Mouse (Mus musculus) spleen, postnatal 0 days (tissue): Measurements from ENCODE around the gene Gm21783. TPM values are rescaled to one million over a fixed set of nuclear protein-coding genes. Genes with fewer than 3 reads are reported as not detected.

Experiments
- polyA plus RNA-seq: library from polyadenylated mRNA; unstranded; fragments of >200 nt; fragmentation: Nextera tagmentation; extraction: Ambion mirVana; gene quantifications from 2 replicates; pipeline ENCODE4 v1.2.1, GENCODE M21; 2015

Gm21783 gene
- polyA plus RNA-seq, result not detected in 2 replicates

DNA sequence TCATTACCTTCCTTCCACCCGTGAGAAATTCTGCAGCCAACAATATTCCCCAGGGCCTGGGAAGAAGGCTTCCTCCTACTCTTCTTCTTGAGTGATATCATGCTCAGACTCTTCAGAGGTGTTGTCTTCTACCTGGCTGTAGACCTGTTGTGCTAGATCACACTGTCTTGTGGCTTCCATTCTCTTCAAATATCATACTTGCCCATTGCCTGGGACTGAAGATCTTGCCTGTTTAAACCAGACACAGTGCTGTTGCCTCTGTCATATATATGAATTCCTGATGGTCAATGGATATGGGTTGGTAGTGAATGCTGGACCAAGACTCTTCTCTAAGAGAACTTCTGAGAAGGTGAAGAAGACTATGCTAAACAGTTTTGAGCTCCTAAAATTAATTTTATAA lies at the start of gene Gm21783:
Gene Gm21783 (minus strand): TSS at position 101 of the 400 bp plus-strand sequence.

